Mouse (Mus musculus) MN1 (cell line): Measurements from ENCODE around the gene E130208F15Rik.

Experiments
- DNase-seq: peaks from one replicate; pipeline ENCODE4 v3.0.0-alpha.2; 2016; ENCODE audit warnings: low spot score

The E130208F15Rik gene

DNA sequence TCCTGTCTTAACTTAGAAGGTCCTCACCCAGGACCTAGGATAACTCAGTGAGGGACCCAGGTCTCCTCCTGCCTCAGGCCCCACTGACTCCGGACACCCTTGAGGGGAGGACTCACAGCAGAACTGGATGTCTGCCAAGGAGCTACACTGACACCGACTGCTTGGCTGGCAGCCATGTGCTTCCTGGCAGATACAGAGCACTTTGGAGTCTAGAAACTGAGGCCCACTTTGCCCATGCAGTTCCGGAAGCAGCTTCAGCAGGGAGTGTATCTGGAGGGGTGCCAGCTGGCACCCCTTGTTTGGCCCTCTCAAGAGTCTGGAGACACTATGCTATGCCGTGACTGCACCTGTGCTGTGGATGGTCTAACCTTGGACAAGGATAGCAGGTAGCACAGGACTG lies 11.9 kb downstream of the E130208F15Rik start:
- DNase-seq, result peak; percentile 89

DNA sequence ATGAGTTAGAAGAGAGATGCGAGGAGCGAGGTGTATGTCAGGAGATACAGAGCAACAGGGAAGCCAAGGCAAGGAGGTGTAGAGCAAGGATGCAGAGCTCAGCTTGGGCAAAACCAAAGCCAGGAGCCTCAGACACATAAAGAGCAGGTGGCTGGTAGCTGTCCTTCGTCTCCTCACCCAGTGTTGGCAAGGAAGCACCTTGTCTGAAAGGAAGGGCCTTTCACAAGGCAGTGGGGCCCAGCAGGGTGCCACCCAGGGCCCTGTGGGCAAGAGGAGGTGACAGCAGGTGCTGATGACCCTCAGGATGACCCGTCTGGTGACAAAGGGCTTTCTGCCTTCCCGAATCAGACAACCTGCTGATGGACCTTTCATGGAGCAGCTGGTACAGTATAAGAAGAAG lies 13.0 kb downstream of the E130208F15Rik start:
- no peak for DNase-seq

DNA sequence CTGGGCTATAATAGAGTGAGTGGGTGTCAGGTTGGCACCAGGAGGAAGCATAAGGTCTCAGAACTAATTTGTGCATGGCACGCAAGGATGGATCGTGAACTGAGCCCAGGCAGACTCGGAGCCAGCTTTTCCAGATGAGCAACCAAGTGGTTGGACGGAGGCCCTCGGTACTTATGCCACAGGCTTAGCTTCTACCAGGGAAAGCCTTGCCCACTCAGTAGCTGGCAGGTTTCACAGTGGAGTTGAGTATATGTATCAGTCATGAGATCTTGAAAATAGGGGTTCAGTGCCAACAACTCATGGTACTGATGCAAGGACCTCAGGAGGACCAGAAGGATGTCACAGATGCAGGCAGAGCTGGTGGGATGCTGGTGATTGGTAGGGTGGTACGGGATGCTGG lies 14.1 kb downstream of the E130208F15Rik start:
- DNase-seq, result no peak

- peak; percentile 93 for DNase-seq
Observed at GRCm38 (mm10) chr7:30336384-30336783, 14.8 kb downstream of the E130208F15Rik start.

- no peak for DNase-seq
Observed at GRCm38 (mm10) chr7:30339432-30340109, 18.0 kb downstream of the E130208F15Rik start.

- no peak for DNase-seq
Observed at GRCm38 (mm10) chr7:30346635-30347379, 25.3 kb downstream of the E130208F15Rik start.

DNA sequence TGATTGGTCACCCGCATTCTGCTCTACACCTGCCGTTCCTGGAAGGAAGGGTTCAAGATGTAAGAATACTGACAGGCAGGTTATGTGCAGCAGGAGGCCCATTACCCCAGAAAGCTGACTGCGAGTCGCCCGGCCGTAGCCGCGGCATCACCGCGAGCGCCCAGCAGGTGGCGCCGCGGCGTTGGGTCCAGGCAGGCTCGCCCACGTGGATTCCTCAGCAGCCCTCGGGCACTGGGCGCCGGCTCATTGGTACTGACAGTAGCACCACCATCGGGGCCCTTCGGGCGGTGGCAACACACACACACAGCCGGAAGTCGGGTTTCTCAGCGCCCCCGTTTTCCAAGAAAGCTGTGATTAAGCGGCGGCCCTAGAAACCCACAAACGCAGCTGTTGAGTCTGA lies 26.3 kb downstream of the E130208F15Rik start:
- DNase-seq, result peak; percentile 76

DNA sequence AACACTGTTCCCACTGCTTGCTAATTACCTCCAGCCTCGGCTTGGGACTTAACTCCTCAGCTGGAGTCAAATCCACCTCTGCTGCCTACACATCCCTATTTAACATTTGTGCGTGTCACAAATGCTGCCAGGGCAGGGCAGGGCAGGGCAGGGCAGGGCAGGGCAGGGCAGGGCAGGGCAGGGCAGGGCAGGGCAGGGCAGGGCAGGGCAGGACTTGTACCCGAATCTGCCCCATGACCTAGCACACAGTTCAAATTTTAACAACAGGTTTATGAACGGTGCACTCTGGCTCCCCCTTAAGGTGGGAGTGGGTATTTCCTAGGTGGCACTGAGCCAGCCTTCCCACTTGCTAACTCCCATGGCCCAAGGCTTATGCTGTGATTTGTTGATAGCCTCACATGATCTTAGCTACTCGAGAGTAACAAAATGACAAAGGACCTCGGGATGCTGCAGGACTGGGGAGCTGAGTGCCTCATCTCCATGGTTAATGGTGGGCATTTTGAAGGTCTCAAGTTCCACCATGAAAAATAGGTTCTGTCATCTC lies 31.8 kb downstream of the E130208F15Rik start:
- DNase-seq, result peak; percentile 91

DNA sequence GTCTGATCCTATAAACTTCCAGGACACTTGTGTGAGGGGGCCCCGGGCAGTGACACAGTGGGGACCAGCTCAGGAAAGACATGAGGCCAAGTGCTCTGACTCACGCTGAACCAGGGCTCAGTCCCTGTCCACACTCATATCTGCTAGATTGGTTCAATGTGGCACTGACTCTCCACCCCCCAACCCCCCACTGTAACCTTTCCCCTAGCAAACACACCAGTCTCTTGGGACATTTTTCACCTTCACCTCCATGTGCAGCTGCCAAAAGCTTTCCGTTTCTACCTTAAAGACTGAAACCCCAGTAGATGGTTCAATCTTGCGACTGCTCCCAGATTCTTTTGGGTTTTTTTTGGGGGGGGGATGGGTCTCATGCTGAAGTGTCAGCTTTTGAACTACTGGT lies 32.5 kb downstream of the E130208F15Rik start:
- no peak for DNase-seq

DNA sequence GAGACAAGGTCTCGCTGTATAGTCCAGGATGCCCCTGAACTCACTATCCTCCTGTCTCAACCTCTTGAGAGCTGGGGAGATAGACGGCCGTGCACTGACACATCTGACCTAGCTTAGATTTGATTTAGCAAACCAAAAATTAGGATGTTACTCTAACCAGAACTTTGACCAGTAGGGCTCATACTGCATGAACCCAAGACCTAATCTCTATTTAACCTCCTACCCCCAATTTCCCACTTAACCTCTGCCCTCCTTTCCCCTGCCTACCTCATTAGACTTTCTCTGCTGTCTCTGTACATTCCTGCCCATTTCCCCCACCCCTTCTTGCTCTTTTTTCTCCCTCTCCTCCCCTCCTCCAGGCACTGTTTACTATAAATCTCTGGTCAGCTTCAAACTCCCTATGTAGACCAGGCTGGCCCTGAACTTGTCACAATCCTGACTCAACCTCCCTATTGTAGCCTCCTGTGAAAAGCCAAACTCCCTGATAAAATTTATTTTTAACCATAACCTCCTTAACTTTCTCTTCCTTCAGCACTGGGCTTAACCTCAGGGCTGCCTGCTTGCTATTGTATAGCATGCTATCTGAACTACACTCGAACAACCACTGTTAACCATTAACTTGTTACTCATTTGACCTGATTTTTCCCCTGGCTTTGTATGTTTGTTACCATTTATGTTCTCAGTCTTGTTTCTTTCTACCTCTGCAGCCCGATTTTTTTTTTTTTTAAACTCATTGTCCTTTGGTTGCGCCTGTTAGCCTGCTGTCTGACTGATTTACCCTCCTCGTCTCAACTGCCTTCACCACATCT lies 37.0 kb downstream of the E130208F15Rik start:
- DNase-seq, result no peak

DNA sequence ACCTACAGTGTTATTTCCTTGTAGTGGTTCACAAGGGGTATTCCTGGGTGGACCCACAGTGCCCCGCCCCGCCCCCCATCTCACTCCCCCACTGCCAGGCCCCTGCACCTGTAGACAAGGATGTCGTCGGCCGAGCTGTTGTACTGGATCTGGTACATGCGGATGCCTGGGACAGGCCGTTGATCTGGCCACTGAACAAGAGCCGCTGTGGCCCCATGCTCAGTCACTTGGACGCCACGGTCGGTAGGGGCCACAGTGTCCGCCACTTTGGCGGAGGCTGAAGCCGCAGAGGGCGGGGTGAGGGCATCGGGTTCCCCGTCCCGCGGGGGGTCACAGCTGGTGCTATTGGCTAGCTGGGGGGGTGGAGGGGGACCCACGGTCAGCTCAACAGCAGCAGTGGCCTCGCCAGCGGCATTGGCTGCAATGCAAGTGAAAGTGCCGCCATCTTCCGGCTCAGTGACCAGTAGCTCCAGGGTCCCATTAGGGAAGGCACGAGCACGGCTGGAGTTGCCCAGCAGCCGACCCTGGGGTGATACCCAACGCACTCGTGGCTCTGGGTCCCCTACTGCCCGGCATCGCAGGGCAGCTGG lies 37.8 kb downstream of the E130208F15Rik start:
- DNase-seq, result no peak

GRCm38 (mm10) chr7:30360028-30360427 lies 38.5 kb downstream of the E130208F15Rik start:
- DNase-seq, result no peak

DNA sequence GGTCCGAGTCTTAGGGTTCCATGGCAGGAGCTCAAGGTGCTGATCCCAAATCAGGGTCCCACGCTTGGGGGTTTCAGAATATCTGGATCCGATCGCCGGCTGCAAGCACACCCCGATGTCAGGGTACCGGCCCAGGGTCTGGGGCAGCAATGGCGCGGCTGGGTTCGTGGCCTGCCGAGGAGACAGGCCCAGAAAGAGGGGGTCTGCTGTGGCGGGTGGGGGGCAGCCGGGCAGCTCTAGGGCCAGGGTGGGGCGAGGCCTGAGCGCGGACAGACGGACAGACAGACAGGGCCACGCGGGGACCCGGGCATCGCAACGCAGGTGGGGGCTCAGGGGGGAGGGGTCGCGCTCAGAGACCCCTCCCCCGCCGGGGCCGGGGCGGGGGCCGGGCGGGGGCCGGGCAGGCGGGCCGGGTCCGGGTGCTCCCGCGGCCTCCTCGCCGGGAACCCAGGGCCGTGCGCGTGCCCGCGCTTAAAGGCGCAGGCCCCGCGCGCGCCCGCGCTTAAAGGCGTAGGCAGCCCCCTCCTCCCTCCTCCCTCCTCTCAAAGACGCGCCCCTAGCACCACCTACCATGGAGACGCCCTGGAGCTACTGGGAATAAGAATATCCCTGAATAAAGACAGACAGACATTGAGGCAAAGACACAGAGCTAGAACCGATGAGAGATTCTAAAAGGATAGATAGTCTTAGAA lies 41.3 kb downstream of the E130208F15Rik start, which contains the start of gene Lrfn3:
Gene Lrfn3 (minus strand): TSS at position 121 of the 692 bp plus-strand sequence.
- peak; percentile 69 for DNase-seq

DNA sequence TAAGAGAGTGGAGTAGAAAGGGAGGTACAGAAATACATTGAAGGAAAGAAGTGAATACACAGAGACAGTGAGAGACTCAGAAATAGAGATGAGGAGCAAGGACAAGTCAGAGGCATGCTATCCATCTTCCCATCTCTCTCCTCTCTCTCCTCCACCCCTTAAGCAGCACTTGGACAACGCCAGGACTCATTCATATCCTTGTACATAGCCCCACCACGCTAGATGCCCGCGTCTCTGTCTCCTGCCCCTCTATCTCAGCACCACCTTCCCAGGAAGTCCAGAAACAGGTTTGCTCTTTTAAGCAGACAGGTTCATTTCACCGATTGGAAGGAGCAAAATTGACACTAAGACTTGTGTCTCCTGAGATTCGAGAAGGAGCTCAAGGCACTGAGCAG lies 41.8 kb downstream of the E130208F15Rik start:
- no peak for DNase-seq

- DNase-seq, result no peak
Observed at GRCm38 (mm10) chr7:30367466-30367865, 45.9 kb downstream of the E130208F15Rik start.
